Mouse (Mus musculus) heart, postnatal 0 days (tissue): ENCODE measurements around the gene Gm42372. TPM values are rescaled to one million over a fixed set of nuclear protein-coding genes. Genes with fewer than 3 reads are reported as not detected.

Experiments
- ATAC-seq: fragments of 200-750 bp; cut with Nextera tagmentation; 2 replicates; pipeline ENCODE4 v1.8.0; 2017; ENCODE audit warnings: low read depth, moderate number of reproducible peaks, moderate library complexity; ENCODE audit not compliant: insufficient read depth
- DNase-seq: peaks from one replicate; pipeline ENCODE4 v3.0.0-alpha.2; 2016; ENCODE audit warnings: low spot score
- H3K27ac ChIP-seq: fragments of 300-500 bp; sonication (generic); 2 replicates; pipeline ENCODE4 v1.5.1; 2014; ENCODE audit warnings: low read depth, mild to moderate bottlenecking
- H3K27me3 ChIP-seq: fragments of 300-500 bp; sonication (generic); 2 replicates; pipeline ENCODE4 v1.6.1; 2014; ENCODE audit warnings: low read length, mixed read lengths; ENCODE audit not compliant: control insufficient read depth, insufficient read depth
- H3K36me3 ChIP-seq: fragments of 300-500 bp; sonication (generic); replicated peaks from 2 replicates; pipeline ENCODE4 v1.6.1; 2014; ENCODE audit warnings: low read length, mixed read lengths; ENCODE audit not compliant: control insufficient read depth, insufficient read depth
- H3K4me1 ChIP-seq: fragments of 300-500 bp; sonication (generic); 2 replicates; pipeline ENCODE4 v1.6.1; 2014; ENCODE audit warnings: antibody characterized with exemption; ENCODE audit not compliant: control insufficient read depth, insufficient read depth
- H3K4me2 ChIP-seq: fragments of 300-500 bp; sonication (generic); 2 replicates; pipeline ENCODE4 v1.6.1; 2014; ENCODE audit warnings: low read depth, mild to moderate bottlenecking, low read length, moderate library complexity
- H3K4me3 ChIP-seq: fragments of 300-500 bp; sonication (generic); 2 replicates; pipeline ENCODE4 v1.5.1; 2014; ENCODE audit warnings: low read depth, low read length
- H3K9ac ChIP-seq: fragments of 300-500 bp; sonication (generic); replicated peaks from 2 replicates; pipeline ENCODE4 v1.6.1; 2014; ENCODE audit warnings: low read depth, low read length, mixed read lengths
- H3K9me3 ChIP-seq: fragments of 300-500 bp; sonication (generic); replicated peaks from 2 replicates; pipeline ENCODE4 v1.6.1; 2016; ENCODE audit warnings: low read length; ENCODE audit not compliant: control insufficient read depth
- CTCF ChIP-seq: IDR thresholded peaks from 2 replicates; pipeline ENCODE4 v1.5.1; 2016; ENCODE audit warnings: antibody characterized with exemption, control low read depth, low read depth
- EP300 ChIP-seq: IDR thresholded peaks from 2 replicates; pipeline ENCODE4 v1.6.1; 2016; ENCODE audit warnings: antibody characterized with exemption, low read depth
- WGBS: fragments of 180-500 bp; shearing (Covaris S2); extraction: QIAGEN DNeasy Blood & Tissue Kit; methylation state at CpG from one replicate; pipeline ENCODE4 v1.1.7; 2014; 5-methylcytosine and 5-hydroxymethylcytosine counted together
- polyA plus RNA-seq: library from polyadenylated mRNA; unstranded; fragments of >200 nt; fragmentation: Nextera tagmentation; extraction: Ambion mirVana; gene quantifications from 2 replicates; pipeline ENCODE4 v1.2.1, GENCODE M21; 2015
- total RNA-seq: library from RNA; depleted of rRNA; stranded (reverse); fragments of >200 nt; gene quantifications from 2 replicates; pipeline ENCODE4 v1.2.3, GENCODE M21; 2014; ENCODE audit warnings: low replicate concordance

The Gm42372 gene
- total and polyA plus RNA-seq, 2 experiments from 2014 or later, result not detected

GRCm38 (mm10) chr7:17010010-17010347, 27.1 kb downstream of the Gm42372 start:
- H3K9ac ChIP-seq, result no peak overlapping the region
- H3K9me3 ChIP-seq, result no peaks in the 10 kb centered on the region
- H3K4me1 ChIP-seq, result no peaks in the 10 kb centered on the region
- no peak overlapping the region for H3K4me2 ChIP-seq
- H3K36me3 ChIP-seq, result peaks cover 93% of the 10 kb centered on the region
- H3K27me3 ChIP-seq, result no peaks in the 10 kb centered on the region
- DNase-seq (no peak), ATAC-seq (no peak)
- no peak overlapping the region for H3K27ac ChIP-seq
- no peak overlapping the region for H3K4me3 ChIP-seq
- 77% methylated on average over 5 of the region's 5 CpGs for WGBS
- TF ChIP-seq EP300, result no peak
- TF ChIP-seq CTCF, result no peak

DNA sequence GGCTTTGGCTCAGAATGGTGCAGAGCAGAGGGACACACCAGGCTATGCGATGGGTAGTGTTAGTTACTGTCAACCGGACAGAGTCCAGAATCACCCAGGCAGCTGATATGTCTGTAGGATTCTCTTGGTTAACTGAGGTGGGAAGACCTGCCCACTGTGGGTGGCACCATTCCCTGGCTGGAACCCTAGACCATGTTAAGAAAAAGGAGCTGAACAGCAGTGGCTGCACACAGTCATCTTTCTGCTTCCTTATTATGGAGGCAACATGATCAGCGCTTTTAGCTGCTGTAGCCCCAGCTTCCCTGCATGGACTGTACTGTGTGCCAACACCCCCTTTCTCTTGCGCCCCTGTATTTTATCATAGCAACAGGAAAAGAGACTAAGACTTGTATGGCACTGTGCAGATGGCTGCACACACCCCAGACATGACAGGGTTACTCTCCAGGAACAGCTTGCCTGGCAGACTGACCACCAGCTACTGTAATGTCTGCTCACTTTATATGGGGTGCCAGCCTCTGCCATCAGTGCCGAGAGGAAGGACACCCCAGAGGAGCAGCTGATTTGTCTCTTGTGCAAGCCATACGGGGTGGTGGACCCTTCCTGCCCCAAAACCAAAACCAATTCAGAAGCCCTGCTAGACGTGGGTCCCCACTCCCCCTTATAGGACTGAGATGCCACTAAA, 29.2 kb downstream of the Gm42372 start:
- Histone ChIP-seq H3K4me3 (no peak overlapping the region), H3K9me3 (no peaks in the 10 kb centered on the region), H3K27me3 (no peaks in the 10 kb centered on the region), H3K36me3 (peaks cover 91% of the 10 kb centered on the region), H3K4me1 (peaks cover 13% of the 10 kb centered on the region), H3K27ac (no peak overlapping the region), H3K4me2 (no peak overlapping the region), H3K9ac (no peak overlapping the region)
- ATAC-seq (no peak), DNase-seq (no peak)
- no peak for TF ChIP-seq EP300
- no peak for TF ChIP-seq CTCF
- 86% methylated on average over 7 of the region's 7 CpGs for WGBS

- Histone ChIP-seq H3K27me3 (no peaks in the 10 kb centered on the region), H3K36me3 (peaks cover 73% of the 10 kb centered on the region), H3K27ac (no peak overlapping the region), H3K4me1 (peaks cover 32% of the 10 kb centered on the region), H3K9me3 (no peaks in the 10 kb centered on the region), H3K9ac (no peak overlapping the region), H3K4me2 (no peak overlapping the region), H3K4me3 (no peak overlapping the region)
- DNase-seq (no peak), ATAC-seq (no peak)
- TF ChIP-seq EP300, result no peak
- TF ChIP-seq CTCF, result peak; percentile 23; the same call in 1 of the 2 replicates
- 83% methylated on average over 6 of the region's 6 CpGs for WGBS
These were observed 32.5 kb downstream of the Gm42372 start for GRCm38 (mm10) chr7:17015381-17015780.

- 14% methylated on average over 1 of the region's 1 CpGs for WGBS
These were observed 34.1 kb downstream of the Gm42372 start for GRCm38 (mm10) chr7:17017036-17017435.

GRCm38 (mm10) chr7:17017921-17018320, 35.0 kb downstream of the Gm42372 start:
- Histone ChIP-seq H3K27ac (peak overlapping the region; percentile 67), H3K9ac (no peak overlapping the region), H3K36me3 (peaks cover 71% of the 10 kb centered on the region), H3K4me3 (no peak overlapping the region), H3K4me1 (peaks cover 41% of the 10 kb centered on the region), H3K27me3 (no peaks in the 10 kb centered on the region), H3K9me3 (no peaks in the 10 kb centered on the region), H3K4me2 (no peak overlapping the region)
- 68% methylated on average over 2 of the region's 2 CpGs for WGBS
- DNase-seq (no peak), ATAC-seq (no peak)
- TF ChIP-seq EP300, result no peak
- no peak for TF ChIP-seq CTCF

More at GRCm38 (mm10) chr7:17017036-17017435, 34.1 kb downstream of the Gm42372 start:
- DNase-seq (peak; percentile 94), ATAC-seq (peak; percentile 98)
- Histone ChIP-seq H3K27ac (peak overlapping the region; percentile 71), H3K9me3 (no peaks in the 10 kb centered on the region), H3K9ac (no peak overlapping the region), H3K27me3 (no peaks in the 10 kb centered on the region), H3K4me2 (no peak overlapping the region), H3K4me1 (peaks cover 33% of the 10 kb centered on the region), H3K36me3 (peaks cover 75% of the 10 kb centered on the region), H3K4me3 (no peak overlapping the region)
- TF ChIP-seq CTCF, result no peak
- TF ChIP-seq EP300, result peak; percentile 83
